Mouse (Mus musculus) right cerebral cortex, postnatal 25 days (tissue): Measurements from ENCODE around the gene Pax5.

Source experiments
- DNase-seq: peaks from one replicate; pipeline ENCODE4 v3.0.0; 2022

Gene Pax5

DNA sequence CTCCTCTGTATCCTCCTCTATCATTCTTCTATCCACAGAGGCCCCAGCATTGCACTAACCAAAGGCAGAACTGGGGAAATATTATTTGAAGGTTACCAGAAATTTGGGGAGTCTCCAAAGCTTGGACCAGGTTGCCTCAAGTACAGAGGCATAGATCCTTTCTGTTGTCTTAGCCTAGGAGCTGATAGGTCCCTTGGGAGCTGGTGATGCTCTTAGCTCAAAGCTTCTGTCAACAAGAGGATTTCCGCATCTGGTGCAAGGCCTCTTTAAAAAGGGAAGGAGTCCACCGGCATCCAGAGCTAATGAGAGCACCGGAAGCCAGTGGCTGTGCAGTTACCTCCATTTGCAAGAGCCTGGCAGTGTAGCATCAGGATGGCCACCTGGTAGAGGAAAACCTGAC is 5.1 kb downstream of the Pax5 start:
- no peak for DNase-seq

DNA sequence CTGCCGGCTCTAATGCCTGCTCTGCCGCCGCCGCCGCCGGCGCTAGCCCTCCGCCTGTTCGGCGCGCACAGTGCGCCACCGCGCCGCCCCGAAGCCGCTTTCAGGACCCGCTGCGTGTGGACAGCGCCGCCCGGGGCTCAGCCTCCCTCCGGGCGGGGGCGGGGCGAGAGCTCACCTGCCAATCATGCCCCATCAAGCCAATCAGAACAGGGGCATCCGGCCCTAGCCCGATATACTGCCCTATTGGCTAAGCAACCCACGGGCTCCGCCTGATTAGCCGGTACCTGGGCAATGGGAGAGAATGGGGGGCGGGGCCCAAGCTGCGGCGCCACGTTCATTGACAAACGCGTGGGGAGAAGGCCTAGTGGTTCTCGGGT is 5.9 kb downstream of the Pax5 start:
- DNase-seq, result peak; percentile 42

DNA sequence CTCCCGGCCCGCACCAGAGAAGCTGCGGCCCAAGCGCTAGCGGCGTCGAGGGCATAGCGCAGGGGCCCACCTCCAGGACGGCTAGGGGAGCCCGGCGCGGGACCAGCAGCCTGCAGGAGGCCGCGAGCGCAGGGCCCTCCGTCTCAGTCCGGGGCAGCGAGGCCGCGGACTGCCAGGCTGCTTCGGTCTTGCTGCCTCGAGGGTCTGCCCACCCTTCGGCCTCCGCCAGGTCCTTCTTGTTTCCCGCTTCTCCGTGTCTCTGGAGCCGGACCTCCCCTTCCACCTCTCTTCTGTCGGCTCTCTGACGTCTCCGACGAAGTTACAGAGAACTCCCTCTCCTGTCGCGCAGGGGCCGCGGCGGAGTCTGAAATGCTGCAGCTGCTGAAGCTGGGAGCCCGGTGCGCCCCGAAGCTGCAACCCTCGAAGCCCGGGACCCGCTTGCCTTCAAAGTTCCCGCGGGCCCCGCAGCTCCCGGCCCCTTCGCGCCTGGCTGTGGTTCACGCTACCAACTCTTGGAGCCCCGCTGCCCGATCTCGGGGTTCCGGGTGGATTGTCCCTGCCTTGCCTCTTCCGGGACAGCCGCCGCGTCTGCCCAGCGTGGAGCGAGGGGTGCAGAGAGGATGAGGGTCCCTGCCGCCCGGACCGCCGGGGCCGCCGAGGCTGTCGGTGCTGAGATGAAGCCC is 6.5 kb downstream of the Pax5 start:
- DNase-seq, result peak; percentile 18

DNA sequence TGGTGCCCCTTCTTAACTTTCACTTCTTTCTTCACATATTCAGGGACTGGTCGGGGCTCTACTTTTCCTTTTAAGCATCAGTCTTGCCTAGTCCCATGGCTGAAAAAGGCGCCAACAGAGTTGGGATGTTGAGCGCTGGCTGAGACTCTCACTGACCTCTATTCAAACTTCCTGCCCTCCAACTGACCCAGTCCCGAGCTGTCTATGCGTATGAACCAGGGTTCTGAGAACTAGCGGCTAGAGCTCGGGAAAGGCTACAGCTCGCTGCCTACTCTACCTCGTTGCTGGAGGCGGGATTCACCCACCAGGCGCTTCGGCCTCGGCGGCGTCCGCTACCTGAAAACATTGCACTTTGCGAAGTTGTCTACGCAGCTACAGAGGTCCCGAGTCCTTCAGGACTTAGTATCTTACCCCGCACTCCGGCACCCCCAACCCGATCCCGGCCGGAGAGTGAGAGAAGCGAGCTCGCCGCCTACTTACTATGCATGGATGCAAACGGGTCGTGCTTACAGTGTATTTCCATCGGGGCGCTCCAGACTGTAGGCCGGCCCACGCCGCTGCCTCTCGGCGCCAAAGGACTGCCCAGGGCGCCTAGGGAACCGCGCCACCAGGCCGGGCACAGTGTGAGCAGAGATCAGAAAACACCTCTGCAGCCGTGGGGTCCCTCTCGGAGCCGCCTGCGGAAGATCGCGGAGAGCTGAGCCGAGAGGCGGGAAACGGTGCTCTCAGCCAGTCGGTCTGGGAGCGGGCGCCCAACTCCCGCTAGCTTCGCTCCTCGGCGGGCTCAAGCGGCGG is 7.2 kb downstream of the Pax5 start:
- DNase-seq, result peak; percentile 11

DNA sequence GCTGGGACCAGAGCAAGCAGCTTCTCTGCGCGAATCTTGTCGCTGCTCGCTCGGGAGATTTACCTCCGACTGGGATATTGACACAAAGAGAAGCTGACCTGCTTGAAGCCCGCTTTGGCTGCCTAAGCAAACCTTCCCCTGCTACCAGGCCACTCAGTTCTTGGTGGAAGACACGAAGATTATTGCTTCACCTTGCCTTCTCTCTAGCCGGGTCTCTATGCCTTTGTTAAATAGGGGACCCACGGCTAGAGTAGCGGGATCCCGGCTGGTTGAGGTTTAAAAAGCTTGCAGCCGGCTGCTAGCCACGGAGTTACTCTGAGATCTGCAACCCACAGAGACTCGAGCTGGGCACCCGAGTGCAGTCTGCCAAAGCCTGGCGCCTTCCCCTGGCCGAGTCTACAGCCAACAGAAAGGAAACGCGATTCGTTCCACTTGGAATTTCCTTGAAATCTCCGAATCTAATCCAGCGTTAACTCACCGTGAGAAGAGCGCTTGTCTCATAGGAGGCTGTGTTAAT is 8.2 kb downstream of the Pax5 start:
- DNase-seq, result peak; percentile 37

DNA sequence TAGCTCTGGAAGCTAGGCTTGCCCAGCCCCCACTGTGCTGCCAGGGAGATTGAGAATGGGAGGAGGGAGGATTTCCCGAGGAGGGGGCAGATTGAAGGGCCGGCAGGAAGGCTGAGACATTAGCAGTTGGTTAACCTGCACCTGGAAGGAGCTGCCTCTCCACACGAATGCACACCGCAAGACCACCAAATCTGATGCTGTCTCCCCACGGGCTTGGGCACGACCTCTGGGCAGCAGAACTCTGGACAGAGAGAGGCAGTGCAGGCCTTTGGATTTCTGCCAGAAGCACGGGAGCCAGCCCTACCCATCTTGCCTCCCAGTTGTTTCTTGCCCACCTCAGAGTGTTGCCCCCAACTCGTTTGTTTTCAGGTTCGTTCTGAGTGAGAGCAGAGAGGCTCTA is 8.8 kb downstream of the Pax5 start:
- DNase-seq, result no peak

DNA sequence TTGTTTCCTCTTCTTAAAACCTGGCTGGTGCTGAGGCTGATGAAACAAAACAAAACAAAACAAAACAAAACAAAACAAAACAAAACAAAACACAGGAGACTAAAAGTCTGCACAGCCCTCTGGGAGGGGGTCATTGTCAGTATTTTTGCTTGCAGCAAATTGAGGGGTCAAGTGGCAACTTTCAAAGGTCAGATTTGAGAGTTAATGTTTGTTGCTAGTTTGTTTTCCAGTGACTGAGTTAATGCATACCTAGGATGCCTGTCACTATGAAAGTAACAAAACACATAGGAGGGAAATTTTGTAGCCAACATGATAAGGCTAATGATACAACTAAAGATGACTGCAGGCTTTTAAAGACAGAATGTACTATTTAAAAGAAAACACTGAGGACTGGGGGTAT is 13.6 kb downstream of the Pax5 start:
- no peak for DNase-seq

DNA sequence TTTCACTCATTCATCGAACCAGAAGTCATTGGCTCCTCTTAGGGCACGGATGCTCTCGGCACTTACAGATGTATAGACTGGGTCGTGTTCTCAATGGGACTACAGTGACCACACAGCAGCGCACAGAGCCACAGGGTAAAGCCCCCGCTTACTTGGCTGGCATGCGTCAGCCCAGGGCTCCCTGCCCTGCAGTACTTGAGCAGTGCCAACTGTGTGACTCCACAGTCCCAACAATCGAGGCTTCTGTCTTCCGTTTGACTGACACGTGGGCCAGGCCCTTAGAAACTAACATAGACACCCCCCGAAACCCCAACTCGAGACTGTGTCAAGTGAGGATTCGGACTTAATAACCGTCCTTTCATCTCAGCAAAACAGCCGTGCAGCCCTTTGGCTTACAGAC is 15.9 kb downstream of the Pax5 start:
- DNase-seq, result no peak

DNA sequence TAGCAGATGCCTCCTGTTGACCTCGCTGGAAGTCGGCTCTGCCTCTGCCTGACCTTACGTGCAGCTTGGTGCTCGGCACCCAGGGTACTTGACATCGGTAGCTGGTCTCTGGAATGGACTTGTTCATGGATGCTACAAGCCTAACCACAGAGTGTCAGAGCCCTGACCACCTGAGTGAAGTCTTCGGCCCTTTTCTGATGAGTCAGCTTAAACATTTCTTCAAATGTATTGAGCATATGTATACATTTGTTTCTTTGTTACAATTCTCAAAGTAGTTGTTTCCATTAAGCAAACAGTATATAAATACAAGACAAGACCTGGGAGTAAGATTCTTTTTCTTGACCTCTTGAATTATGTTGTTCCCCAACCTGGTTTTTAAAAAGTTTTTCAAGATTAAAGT is 24.7 kb downstream of the Pax5 start:
- DNase-seq, result no peak

DNA sequence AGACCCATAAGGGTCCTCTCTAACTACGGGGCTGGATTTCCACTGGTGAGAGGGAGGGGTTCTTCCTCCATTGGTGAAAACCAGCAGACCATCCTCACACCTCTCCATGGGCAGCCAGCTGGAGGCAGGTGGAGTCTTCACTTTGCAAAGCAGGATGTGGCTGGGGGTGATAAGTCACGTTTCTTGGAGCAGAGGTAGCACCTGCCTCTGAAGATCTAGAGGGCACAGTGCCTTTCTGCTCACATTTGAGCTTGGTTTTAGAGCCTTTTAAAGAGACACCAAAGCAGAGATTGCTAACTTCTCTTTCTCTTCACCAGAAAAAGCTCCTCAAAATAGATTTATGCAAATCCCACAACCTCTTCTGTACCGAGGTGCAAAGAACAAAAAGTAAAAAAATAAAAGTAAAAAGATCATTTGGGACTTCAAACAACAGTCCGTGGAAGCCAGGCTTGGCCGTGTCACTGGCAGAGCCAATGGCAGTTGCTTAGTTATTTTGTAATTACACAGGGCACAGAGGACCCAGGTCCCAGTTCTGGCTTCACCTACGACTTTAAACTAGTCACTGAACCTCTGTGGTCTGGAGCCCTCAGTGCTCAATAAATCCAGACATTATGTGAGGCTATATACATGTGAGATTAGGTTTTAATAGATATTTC is 29.9 kb downstream of the Pax5 start:
- no peak for DNase-seq

DNA sequence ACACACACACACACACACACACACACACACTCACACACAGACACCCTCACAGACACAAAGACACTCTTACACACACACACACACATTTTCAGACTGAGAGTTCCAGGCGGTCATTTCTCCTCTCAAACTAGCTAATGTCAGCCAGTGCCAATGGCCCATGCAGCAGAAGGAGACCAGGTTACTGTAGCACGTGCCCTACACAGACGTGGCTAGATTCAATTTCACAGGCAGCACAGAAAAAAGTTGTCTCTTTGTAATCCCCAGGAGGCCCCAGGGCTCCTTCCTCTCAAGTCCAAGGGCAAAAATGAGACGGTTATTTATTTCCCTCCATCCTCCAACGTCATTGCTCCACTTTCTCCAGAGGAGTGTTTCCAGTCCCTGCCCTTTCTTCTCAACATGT is 31.6 kb downstream of the Pax5 start:
- no peak for DNase-seq

DNA sequence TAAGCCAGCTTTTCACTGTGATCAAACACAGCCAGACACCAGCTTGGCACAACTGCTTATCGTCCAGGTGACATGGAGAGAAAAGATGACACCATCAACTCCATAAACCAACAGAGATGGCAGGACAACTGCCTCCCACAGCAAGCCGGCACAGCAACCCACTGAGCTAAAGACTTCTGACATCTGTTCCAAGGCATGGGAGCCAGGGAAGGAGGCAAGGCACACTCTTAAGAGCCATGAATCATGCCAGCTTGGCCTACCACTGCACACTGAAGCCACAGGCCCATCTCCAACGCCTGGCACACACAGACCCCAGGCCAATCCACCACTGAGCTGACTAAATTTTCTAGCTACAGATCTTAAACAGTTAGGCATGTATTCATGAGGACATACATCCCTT is 32.3 kb downstream of the Pax5 start:
- DNase-seq, result no peak

DNA sequence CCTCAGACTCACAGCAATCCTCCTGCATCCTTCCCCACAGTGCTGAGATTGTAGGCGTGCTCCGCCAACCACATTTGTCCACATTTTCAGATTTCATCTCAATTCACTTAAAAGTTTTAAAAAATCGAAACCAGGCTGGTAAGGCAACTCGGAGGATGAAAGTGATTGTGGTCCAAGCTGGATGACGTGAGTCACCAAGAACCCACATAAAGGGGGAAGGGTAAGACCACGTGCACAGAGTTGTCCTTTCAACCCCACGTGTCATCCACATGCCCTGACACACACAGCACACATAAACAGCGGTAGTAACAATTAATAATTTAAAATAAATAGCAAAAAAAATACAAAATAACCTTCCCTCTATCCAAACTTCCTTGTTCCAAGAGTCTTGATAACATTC is 35.3 kb downstream of the Pax5 start:
- DNase-seq, result no peak

DNA sequence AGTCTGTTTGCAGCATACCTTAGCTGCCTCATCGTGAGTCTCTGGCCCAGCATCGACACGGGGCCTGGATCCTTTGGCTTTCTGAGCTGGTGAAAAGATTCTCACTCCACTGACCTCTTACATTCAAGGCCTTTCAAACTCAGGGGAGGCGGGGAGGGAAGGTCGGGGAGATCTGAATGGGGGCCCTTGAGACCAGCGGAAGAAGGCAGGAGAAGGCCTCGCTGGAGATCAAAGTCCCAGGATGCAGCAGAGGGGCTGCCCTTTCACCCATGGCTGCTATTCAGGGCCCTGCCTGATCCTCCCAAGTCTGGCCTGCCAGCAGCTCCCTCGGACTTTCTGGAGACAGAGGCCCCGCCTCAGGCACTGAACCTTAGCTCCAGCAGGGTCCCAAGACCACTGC is 36.6 kb downstream of the Pax5 start:
- no peak for DNase-seq

DNA sequence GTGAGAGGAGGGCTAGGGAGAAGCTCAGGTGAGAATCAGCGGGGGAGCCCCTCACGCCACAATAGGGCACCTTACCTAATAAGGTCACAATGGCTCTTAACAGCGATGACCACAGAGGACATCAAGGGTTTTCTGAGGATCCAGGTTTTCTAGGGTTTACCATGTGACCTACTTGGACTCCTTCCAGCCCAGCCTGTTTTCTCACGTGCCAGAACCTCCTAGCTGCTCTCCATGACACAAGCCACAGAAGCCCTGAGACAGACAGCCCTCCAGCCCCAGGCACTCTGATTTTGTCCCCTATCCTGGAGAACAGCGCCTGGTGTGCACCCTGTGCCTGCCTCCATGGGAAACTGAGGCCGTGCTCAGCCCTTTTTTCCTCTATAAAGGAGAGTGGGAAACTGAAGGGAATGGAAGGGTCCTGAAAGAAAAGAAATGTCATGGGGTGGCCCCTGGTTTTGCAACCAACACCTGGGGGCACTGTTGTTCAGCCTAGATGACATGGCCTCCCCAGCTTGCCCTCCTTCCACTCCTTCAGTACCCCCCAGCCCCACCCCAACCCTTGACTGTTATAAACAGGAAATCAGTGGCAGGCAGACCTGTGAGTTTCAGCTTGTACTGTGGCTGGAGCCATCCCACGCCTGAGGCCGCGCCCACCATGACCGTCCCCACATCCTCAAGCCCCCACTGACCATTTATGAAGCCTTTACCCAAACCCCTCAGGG is 37.9 kb downstream of the Pax5 start:
- DNase-seq, result no peak

DNA sequence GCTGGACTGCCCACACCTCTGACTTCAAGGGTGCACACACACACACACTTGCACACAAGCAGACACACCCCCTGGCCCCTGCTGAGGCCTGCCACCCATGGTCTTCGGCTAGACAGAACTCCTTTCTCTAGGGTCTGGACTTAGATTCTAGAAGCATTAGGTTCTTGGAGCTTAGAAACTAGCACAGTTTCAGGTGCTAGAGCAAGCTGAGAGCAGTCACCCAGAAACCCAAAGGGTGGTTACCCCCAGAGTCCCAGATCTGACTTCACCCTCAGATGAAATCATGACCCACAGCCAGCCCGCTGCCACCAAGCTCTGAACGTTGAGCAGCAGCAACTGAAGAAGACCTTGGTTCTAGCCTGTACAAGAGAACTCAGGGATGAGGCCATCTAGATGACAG is 38.8 kb downstream of the Pax5 start:
- no peak for DNase-seq

DNA sequence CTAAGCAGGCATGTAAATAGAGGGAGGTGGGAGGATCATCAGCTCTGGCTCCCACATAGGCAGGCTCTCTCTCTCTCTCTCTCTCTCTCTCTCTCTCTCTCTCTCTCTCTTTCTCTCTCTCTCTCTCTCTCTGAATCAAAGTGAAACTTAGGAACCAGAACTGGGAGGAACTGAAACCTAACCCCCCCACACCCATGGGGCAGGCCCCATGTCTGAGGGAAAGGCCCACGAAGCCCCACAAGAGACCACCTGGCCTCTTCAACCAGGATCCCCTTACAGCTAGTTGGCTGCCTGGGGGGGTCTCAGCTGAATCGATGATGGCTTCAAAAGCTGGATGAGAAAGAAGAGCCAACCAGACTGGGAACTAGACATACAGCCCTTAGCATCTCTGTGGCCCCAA is 39.3 kb downstream of the Pax5 start:
- DNase-seq, result no peak

DNA sequence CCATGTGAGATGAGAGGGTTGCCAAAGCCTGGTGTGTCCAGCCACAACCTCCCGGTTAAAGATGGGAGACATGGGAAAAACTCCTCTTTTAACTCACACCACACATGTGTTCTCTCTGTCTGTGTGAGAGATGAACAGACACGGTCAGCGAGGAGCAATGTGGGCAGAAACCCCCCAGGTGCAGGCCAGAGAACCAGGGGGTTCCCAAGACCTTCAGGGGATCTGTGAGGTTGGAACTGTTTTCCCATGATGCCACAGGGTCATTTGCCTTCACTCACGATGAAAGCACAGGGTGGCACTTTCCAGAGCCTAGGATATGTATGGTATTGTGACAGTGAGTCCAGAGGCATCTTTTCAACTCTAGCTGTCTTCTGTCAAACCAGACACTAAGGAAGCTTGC is 39.9 kb downstream of the Pax5 start:
- DNase-seq, result no peak

DNA sequence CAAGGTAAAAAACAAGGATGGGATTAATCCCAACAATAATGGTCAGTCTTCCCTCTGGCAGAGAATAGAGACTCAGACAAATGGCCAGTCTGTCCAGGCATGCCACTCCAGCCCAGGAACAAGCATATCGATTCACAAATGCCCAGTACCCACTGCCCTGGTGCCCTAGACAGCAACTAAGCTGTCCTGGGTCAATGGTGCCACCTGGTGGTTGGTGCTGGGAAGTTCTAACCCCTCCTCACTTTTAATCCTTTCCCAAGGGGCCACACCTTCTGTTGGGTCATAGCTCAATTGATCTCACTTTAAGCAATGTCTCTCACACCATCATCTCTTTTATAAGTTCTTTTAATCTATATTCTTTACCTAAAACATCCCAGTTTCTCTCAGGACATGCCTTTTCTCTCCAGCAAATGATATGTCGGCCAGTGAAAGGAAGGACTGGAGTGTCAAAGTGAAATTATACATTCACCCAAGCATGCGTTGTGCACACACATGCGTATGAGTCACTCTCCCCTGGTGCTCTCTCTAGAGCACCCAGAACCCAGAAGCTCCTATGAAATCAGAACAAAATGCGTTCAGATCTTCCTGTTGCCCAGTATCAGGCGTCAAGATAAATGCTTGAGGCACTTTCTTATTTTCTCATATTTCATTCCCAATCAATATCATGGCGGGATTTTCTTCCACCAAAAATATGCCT is 40.7 kb downstream of the Pax5 start:
- no peak for DNase-seq

DNA sequence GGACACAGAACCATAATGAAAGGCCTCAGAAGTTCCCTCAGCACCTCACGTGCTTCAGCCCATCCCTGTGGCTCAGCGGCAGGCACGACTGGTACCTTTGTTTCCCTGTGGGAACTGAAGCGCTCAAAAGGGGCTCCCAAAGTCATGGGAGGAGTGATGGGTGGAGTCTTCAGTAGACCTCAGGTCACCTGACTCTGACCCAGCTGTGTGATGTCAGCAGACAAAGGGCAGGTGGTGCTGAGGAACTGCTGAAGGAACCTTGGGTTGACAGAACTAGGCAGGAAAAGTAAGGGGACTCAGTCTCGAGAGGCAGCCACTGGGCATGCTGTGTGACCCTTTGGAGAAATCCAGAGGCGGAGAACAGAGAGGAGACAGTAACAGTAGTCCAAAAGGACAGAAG is 41.7 kb downstream of the Pax5 start:
- DNase-seq, result no peak

DNA sequence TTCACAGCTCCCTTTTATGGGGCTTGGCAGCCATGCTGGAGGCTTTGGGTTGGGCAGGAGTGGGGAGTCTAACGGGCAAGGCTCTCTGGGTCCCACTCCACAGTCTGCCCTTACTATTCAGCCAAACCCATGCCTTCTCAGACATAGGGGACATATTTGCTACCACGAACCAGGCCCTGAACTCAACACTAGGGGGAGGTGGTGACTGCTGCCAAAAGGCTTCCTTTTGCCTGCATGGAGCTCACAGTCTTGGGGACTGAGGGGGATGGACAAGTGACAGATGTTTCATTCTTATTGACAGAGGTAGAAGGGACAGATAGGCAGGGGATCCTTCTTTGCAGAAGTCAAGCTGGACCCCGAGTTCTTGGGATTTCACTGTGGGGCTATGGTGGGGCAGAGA is 42.1 kb downstream of the Pax5 start:
- DNase-seq, result no peak

DNA sequence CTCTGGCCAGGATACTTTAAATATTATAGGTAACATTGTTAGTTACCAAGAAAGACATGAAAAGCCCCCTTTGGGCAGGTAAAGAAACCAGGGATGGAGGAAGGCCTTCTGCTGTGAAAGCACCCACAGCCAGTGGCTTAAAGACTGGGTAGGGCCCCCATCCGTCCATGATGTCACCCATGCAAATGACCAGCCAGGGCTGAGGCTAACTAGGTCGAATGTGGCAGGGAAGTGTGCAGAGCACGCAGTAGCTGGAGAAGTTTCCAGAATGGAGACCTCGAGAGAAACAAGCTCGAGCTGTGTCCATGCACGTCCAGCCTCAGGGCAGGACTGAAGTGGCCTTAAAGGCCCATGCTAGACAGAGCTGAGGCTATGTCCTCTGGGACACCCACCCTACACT is 42.9 kb downstream of the Pax5 start:
- no peak for DNase-seq

DNA sequence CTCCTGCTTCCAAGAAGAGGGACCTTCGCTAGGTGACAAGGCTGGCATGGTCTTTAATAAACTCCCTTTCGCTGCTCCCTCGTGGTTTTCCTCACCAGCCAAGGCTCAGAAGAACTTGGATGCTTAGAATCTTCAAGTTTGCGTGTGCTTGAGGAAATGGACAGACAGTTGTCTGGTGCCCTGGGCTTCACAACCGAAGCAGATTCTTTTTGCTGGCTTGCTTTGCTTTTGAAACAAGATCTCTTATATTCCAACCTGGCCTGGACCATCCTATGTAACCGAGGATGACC is 45.6 kb downstream of the Pax5 start:
- DNase-seq, result no peak
